Mouse (Mus musculus) midbrain, embryonic 12.5 days (tissue): Measurements from ENCODE around the gene Sept9. TPM values are rescaled to one million over a fixed set of nuclear protein-coding genes. Genes with fewer than 3 reads are reported as not detected.

Experiments
- ATAC-seq: fragments of 200-750 bp; cut with Nextera tagmentation; 2 replicates; pipeline ENCODE4 v1.8.0; 2017; ENCODE audit warnings: low read depth, moderate TSS enrichment, moderate library complexity; ENCODE audit not compliant: low FRiP score
- H3K27ac ChIP-seq: fragments of 300-500 bp; sonication (generic); replicated peaks from 2 replicates; pipeline ENCODE4 v1.5.1; 2016; ENCODE audit warnings: mild to moderate bottlenecking
- H3K27me3 ChIP-seq: fragments of 300-500 bp; sonication (generic); 2 replicates; pipeline ENCODE4 v1.6.1; 2016; ENCODE audit warnings: mild to moderate bottlenecking
- H3K36me3 ChIP-seq: fragments of 300-500 bp; sonication (generic); 2 replicates; pipeline ENCODE4 v1.6.1; 2016
- H3K4me1 ChIP-seq: fragments of 300-500 bp; sonication (generic); 2 replicates; pipeline ENCODE4 v1.6.1; 2016
- H3K4me2 ChIP-seq: fragments of 300-500 bp; sonication (generic); replicated peaks from 2 replicates; pipeline ENCODE4 v1.6.1; 2016; ENCODE audit warnings: mild to moderate bottlenecking, moderate library complexity
- H3K4me3 ChIP-seq: fragments of 300-500 bp; sonication (generic); 2 replicates; pipeline ENCODE4 v1.5.1; 2016; ENCODE audit warnings: mild to moderate bottlenecking
- H3K9ac ChIP-seq: fragments of 300-500 bp; sonication (generic); replicated peaks from 2 replicates; pipeline ENCODE4 v1.6.1; 2016; ENCODE audit warnings: mild to moderate bottlenecking, moderate library complexity
- H3K9me3 ChIP-seq: fragments of 300-500 bp; sonication (generic); 2 replicates; pipeline ENCODE4 v1.6.1; 2016; ENCODE audit warnings: mild to moderate bottlenecking
- WGBS: fragments of 180-500 bp; shearing (Covaris S2); methylation state at CpG from one replicate; pipeline ENCODE4 v1.1.7; 2016; 5-methylcytosine and 5-hydroxymethylcytosine counted together
- polyA plus RNA-seq: library from polyadenylated mRNA; unstranded; fragments of >200 nt; fragmentation: Nextera tagmentation; extraction: Ambion mirVana; gene quantifications from 2 replicates; pipeline ENCODE4 v1.2.1, GENCODE M21; 2016

Gene Sept9
- polyA plus RNA-seq, 1 experiment from 2014 or later, result 176 TPM

- Histone ChIP-seq H3K36me3 (peaks cover 8% of the 10 kb centered on the region), H3K9ac (no peak overlapping the region), H3K27me3 (no peaks in the 10 kb centered on the region), H3K27ac (peak overlapping the region; percentile 66; the same call in 1 of the 2 replicates), H3K4me3 (no peak overlapping the region), H3K4me2 (no peak overlapping the region), H3K9me3 (no peaks in the 10 kb centered on the region), H3K4me1 (peaks cover 35% of the 10 kb centered on the region)
- ATAC-seq, result no peak
- WGBS, result 50% methylated on average over 10 of the region's 10 CpGs
Measured at GRCm38 (mm10) chr11:117285606-117285931, 86.1 kb downstream of the Sept9 start.

GRCm38 (mm10) chr11:117287792-117288191 lies 88.3 kb downstream of the Sept9 start:
- WGBS, result 93% methylated on average over 3 of the region's 3 CpGs

GRCm38 (mm10) chr11:117288765-117289164 lies 89.3 kb downstream of the Sept9 start:
- H3K4me1 ChIP-seq, result peaks cover 18% of the 10 kb centered on the region
- ATAC-seq, result no peak

More at GRCm38 (mm10) chr11:117287792-117288191, 88.3 kb downstream of the Sept9 start:
- Histone ChIP-seq H3K4me2 (no peak overlapping the region), H3K9me3 (no peaks in the 10 kb centered on the region), H3K4me1 (peaks cover 23% of the 10 kb centered on the region), H3K4me3 (no peak overlapping the region), H3K9ac (no peak overlapping the region), H3K27ac (no peak overlapping the region), H3K36me3 (peaks cover 24% of the 10 kb centered on the region), H3K27me3 (no peaks in the 10 kb centered on the region)
- ATAC-seq, result no peak

GRCm38 (mm10) chr11:117291271-117292059 lies 92.0 kb downstream of the Sept9 start:
- H3K27ac ChIP-seq, result no peak overlapping the region
- H3K4me1 ChIP-seq, result peaks cover 20% of the 10 kb centered on the region
- no peak for ATAC-seq
- H3K9ac ChIP-seq, result no peak overlapping the region
- no peaks in the 10 kb centered on the region for H3K9me3 ChIP-seq
- no peak overlapping the region for H3K4me2 ChIP-seq
- WGBS, result 94% methylated on average over 30 of the region's 30 CpGs
- peaks cover 24% of the 10 kb centered on the region for H3K36me3 ChIP-seq
- no peak overlapping the region for H3K4me3 ChIP-seq
- no peaks in the 10 kb centered on the region for H3K27me3 ChIP-seq

More at GRCm38 (mm10) chr11:117288765-117289164, 89.3 kb downstream of the Sept9 start:
- Histone ChIP-seq H3K9me3 (no peaks in the 10 kb centered on the region), H3K27ac (no peak overlapping the region), H3K9ac (no peak overlapping the region), H3K4me3 (no peak overlapping the region), H3K4me2 (no peak overlapping the region), H3K36me3 (peaks cover 24% of the 10 kb centered on the region), H3K27me3 (no peaks in the 10 kb centered on the region)
- 81% methylated on average over 8 of the region's 8 CpGs for whole genome bisulfite sequencing

DNA sequence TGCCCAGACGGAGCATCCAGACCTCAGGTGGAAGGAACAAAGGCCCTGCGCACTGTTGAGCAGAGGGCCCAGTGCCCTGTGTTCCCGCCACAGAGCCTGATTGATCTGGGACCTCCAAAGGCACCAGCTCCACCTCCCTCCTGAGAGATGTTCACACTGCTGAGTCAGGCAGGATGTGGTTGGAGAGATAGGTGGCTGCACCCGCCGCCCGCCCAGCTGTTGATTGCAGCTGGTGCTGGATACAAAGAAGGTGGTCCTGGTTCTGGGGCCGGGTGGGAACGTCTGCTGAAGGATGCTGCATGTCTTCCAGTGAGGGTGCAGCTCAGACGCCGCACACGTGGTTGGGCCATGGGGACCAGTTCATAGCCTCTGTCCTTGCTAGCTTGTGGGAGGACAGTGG lies 93.0 kb downstream of the Sept9 start:
- H3K36me3 ChIP-seq, result peaks cover 24% of the 10 kb centered on the region
- 90% methylated on average over 11 of the region's 11 CpGs for WGBS
- no peaks in the 10 kb centered on the region for H3K9me3 ChIP-seq
- no peak overlapping the region for H3K9ac ChIP-seq
- H3K27ac ChIP-seq, result no peak overlapping the region
- H3K4me2 ChIP-seq, result no peak overlapping the region
- no peaks in the 10 kb centered on the region for H3K27me3 ChIP-seq
- H3K4me1 ChIP-seq, result peaks cover 25% of the 10 kb centered on the region
- ATAC-seq, result no peak
- H3K4me3 ChIP-seq, result no peak overlapping the region

- no peaks in the 10 kb centered on the region for H3K27me3 ChIP-seq
- 62% methylated on average over 5 of the region's 7 CpGs for WGBS
- H3K9me3 ChIP-seq, result no peaks in the 10 kb centered on the region
- peaks cover 25% of the 10 kb centered on the region for H3K4me1 ChIP-seq
- no peak overlapping the region for H3K4me3 ChIP-seq
- no peak overlapping the region for H3K4me2 ChIP-seq
- no peak overlapping the region; the same call in 1 of the 2 replicates for H3K27ac ChIP-seq
- H3K9ac ChIP-seq, result no peak overlapping the region
- no peak for ATAC-seq
- H3K36me3 ChIP-seq, result peaks cover 20% of the 10 kb centered on the region
Measured at GRCm38 (mm10) chr11:117295266-117295665, 95.8 kb downstream of the Sept9 start.

DNA sequence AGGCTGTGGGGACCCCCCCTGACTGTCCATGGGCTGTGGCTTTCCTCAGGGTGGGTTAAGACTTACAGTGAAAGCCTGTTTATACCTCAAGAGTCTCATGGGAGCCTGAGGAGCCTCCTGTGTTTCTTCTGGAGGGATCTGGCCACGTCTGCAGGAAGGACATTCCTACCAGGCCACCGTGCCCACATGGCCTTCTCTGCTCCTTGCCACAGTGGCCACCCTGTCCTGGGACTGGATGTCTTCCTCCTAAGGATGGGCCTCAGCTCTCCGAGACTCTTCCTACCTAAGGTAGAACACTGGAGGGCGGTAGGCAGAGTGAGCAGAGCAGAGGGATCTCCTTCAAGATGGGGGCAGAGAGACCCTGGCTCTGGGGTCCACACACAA lies 96.6 kb downstream of the Sept9 start:
- Histone ChIP-seq H3K4me1 (peaks cover 25% of the 10 kb centered on the region), H3K4me2 (no peak overlapping the region), H3K36me3 (peaks cover 11% of the 10 kb centered on the region), H3K9ac (no peak overlapping the region), H3K27ac (0 out of 2 replicates have a peak overlapping the region, but pooled peaks have one; percentile 8), H3K9me3 (no peaks in the 10 kb centered on the region), H3K4me3 (no peak overlapping the region), H3K27me3 (no peaks in the 10 kb centered on the region)
- 80% methylated on average over 4 of the region's 4 CpGs for WGBS
- ATAC-seq, result peak; percentile 27; the same call in 1 of the 2 replicates

DNA sequence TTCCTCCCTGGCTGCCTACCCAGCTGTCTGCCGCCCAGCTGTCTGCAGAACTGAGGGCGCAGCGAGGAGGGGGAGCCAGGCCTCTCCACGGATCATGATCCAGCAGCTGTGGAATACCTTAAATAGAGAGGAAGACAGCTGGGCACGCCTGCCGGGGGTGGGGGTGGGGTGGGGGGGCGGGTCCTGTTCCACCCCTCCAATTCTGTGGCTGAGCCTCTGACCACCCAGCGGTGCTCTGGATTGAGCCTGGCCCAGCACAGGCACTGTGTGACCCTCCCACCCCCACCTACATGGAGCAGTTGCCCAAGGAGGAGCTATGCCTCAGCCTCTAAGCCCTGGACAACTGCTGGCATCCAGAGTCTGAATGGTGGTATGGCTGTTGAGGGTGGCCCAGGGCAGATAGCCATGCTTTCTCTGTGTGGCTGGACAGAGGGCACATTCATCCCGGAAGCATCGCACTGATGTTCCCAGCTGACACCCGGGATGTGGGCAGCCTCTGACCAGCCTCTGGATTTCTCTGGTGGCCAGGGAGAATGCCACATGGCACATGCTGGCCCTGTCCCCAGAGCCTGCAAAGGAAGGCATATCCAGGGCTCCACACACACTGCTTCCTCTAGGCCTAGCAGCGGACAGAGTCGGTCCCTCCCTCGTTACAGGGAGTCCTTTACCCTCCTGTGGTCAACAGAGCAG lies 97.2 kb downstream of the Sept9 start:
- H3K36me3 ChIP-seq, result peaks cover 6% of the 10 kb centered on the region
- H3K27me3 ChIP-seq, result no peaks in the 10 kb centered on the region
- H3K4me2 ChIP-seq, result no peak overlapping the region
- H3K27ac ChIP-seq, result no peak overlapping the region
- H3K9ac ChIP-seq, result no peak overlapping the region
- peaks cover 25% of the 10 kb centered on the region for H3K4me1 ChIP-seq
- H3K9me3 ChIP-seq, result no peaks in the 10 kb centered on the region
- no peak overlapping the region for H3K4me3 ChIP-seq
- peak; percentile 19; the same call in 1 of the 2 replicates for ATAC-seq
- WGBS, result 59% methylated on average over 14 of the region's 14 CpGs

- H3K9me3 ChIP-seq, result no peaks in the 10 kb centered on the region
- no peaks in the 10 kb centered on the region for H3K27me3 ChIP-seq
- H3K27ac ChIP-seq, result no peak overlapping the region
- no peak for ATAC-seq
- H3K4me1 ChIP-seq, result peaks cover 25% of the 10 kb centered on the region
- WGBS, result 86% methylated on average over 3 of the region's 3 CpGs
- H3K36me3 ChIP-seq, result no peaks in the 10 kb centered on the region
- H3K9ac ChIP-seq, result no peak overlapping the region
- no peak overlapping the region for H3K4me2 ChIP-seq
- no peak overlapping the region for H3K4me3 ChIP-seq
Measured at GRCm38 (mm10) chr11:117297190-117297829, 97.8 kb downstream of the Sept9 start.

GRCm38 (mm10) chr11:117299741-117300140 lies 100.3 kb downstream of the Sept9 start:
- peaks cover 21% of the 10 kb centered on the region for H3K4me1 ChIP-seq
- no peak for ATAC-seq
- 93% methylated on average over 6 of the region's 6 CpGs for WGBS

GRCm38 (mm10) chr11:117300809-117301208 lies 101.3 kb downstream of the Sept9 start:
- no peaks in the 10 kb centered on the region; the same call in 1 of the 2 replicates for H3K36me3 ChIP-seq
- H3K9me3 ChIP-seq, result no peaks in the 10 kb centered on the region
- no peaks in the 10 kb centered on the region for H3K27me3 ChIP-seq
- 91% methylated on average over 4 of the region's 4 CpGs for WGBS
- H3K4me3 ChIP-seq, result no peak overlapping the region
- H3K4me1 ChIP-seq, result peaks cover 11% of the 10 kb centered on the region
- no peak overlapping the region for H3K4me2 ChIP-seq
- ATAC-seq, result no peak
- no peak overlapping the region for H3K9ac ChIP-seq
- H3K27ac ChIP-seq, result no peak overlapping the region

More at GRCm38 (mm10) chr11:117299741-117300140, 100.3 kb downstream of the Sept9 start:
- H3K9ac ChIP-seq, result no peak overlapping the region
- no peak overlapping the region for H3K4me2 ChIP-seq
- H3K27ac ChIP-seq, result no peak overlapping the region
- no peak overlapping the region for H3K4me3 ChIP-seq
- no peaks in the 10 kb centered on the region; the same call in 1 of the 2 replicates for H3K36me3 ChIP-seq
- no peaks in the 10 kb centered on the region for H3K27me3 ChIP-seq
- no peaks in the 10 kb centered on the region for H3K9me3 ChIP-seq

DNA sequence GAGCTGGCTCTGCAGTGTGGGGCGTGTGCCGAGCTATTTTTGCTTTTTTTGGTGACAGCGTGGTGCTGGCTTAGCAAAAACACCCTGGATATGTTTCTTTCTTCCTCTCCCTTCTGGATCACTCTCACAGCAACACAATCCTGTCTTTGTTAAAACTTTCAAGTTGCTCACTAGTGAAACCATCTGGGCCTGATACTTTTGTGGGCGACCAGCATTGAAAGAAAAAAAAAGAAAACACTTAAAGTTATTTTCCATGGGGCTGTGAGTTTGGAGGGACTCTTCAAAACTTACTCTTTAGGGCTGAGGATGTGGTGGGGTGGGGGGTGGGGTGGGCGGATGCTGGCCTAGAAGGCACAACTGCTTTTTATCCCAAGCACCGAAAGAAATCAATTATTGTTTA lies 102.3 kb downstream of the Sept9 start:
- WGBS, result 86% methylated on average over 6 of the region's 6 CpGs
- H3K4me3 ChIP-seq, result no peak overlapping the region
- H3K27me3 ChIP-seq, result no peaks in the 10 kb centered on the region
- H3K36me3 ChIP-seq, result no peaks in the 10 kb centered on the region; the same call in 1 of the 2 replicates
- ATAC-seq, result no peak
- H3K4me2 ChIP-seq, result no peak overlapping the region
- H3K27ac ChIP-seq, result no peak overlapping the region
- H3K9ac ChIP-seq, result no peak overlapping the region
- peaks cover 2% of the 10 kb centered on the region; the same call in 1 of the 2 replicates for H3K4me1 ChIP-seq
- no peaks in the 10 kb centered on the region for H3K9me3 ChIP-seq
